22 mouse cellular contexts compared by ENCODE assay signal in the genomic region with DNA sequence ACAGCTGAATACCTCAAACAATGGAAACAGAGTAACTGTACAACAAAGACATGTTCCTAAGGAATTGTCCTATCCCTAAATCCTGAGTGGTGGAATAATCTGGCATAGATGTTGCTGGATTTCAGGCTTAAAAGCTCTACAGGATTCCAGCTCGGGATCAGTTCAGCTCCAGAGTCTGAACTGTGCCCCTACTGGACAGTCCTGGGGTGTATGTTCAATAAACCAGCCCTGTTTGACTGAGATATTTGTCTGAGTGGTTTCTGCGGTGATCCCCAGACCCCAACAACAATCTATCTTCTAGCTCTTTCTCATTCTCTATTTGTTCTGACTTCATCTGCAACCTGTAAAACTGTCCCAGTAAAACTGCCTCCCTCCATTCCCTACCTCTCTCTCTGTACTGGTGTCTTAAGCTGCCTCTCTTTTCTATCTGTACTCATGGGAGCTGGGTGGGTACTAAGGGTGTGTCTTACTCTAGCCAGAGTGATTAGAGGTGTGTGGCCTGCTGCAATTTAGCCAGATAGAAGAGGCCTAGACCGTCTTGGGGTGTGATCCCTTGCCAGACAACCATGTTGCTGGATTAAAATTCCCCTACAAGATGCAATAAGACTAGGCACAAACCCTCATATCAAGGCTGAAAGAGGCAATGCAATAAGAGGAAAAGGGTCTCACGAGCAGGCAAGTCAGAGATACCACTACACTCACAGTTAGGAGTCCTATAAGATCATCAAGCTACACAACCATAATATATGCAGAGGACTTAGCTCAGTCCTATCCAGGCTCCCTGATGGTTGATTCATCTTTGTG. TPM values are rescaled to one million over a fixed set of nuclear protein-coding genes. Genes with fewer than 3 reads are reported as not detected.
A peak's percentile ranks its signal among the peaks of the same experiment; 100 is the strongest.
DNase-seq lines count a peak whose midpoint lies in the region; ATAC-seq and TF ChIP-seq lines count a peak whose summit lies in the region.
"Had no signal": no experiment of that assay in that cellular context is flagged by ENCODE, and none has a peak within 500 bp of the region (broad histone marks: within the 10 kb centered on the region; RNA-seq: fewer than 3 reads in every experiment).

No protein-coding gene starts in this region.

- H3K27ac ChIP-seq in intestine, embryonic 15.5 days = no peak overlapping the region
- H3K27ac ChIP-seq in intestine, postnatal 0 days (ENCODE audit: low read depth, low read length) = no peak overlapping the region
- H3K27ac ChIP-seq in liver, embryonic 11.5 days (ENCODE audit: low read depth, low read length) = peak overlapping the region; percentile 30; the same call in 1 of the 2 replicates
- H3K27ac ChIP-seq: heart, embryonic 13.5 days; hindbrain, embryonic 13.5 days; limb, embryonic 12.5 days; neural tube, embryonic 12.5 days had no signal

- H3K4me2 ChIP-seq in intestine, embryonic 15.5 days (replicated peaks) = no peak overlapping the region
- H3K4me2 ChIP-seq in intestine, postnatal 0 days (replicated peaks; ENCODE audit: low read depth) = no peak overlapping the region
- H3K4me2 ChIP-seq in liver, embryonic 11.5 days = peak overlapping the region; percentile 45; the same call in 1 of the 2 replicates
- H3K4me2 ChIP-seq: heart, embryonic 13.5 days; hindbrain, embryonic 13.5 days; limb, embryonic 12.5 days; lung, embryonic 14.5 days; midbrain, embryonic 11.5 days; neural tube, embryonic 12.5 days had no signal

- no peak overlapping the region for H3K9ac ChIP-seq in intestine, embryonic 15.5 days
- no peak overlapping the region for H3K9ac ChIP-seq in intestine, postnatal 0 days (ENCODE audit: low read depth, low read length)
- no peak overlapping the region for H3K9ac ChIP-seq in liver, embryonic 11.5 days (ENCODE audit: low read depth, low read length)
- H3K9ac ChIP-seq: heart, embryonic 13.5 days; hindbrain, embryonic 13.5 days; limb, embryonic 12.5 days; lung, embryonic 14.5 days; neural tube, embryonic 12.5 days had no signal

- DNase-seq in liver, embryonic 11.5 days (ENCODE audit: low spot score) = peak; percentile 34
- DNase-seq in cerebellum, postnatal 36 days = no peak
- DNase-seq in neural tube, embryonic 10.5 days (ENCODE audit: extremely low spot score, low spot score) = no peak
- DNase-seq: adrenal gland, postnatal 25 days; cerebellum, adult 18-20 months; cerebellum, postnatal 25 days; lung, embryonic 14.5 days; lung, postnatal 36 days; thymus, adult 2 months had no signal

- peaks cover 14% of the 10 kb centered on the region for H3K36me3 ChIP-seq in intestine, embryonic 15.5 days
- no peaks in the 10 kb centered on the region; the same call in 1 of the 2 replicates for H3K36me3 ChIP-seq in intestine, postnatal 0 days (ENCODE audit: control insufficient read depth, insufficient read depth)
- H3K36me3 ChIP-seq in liver, embryonic 11.5 days (ENCODE audit: control insufficient read depth, insufficient read depth, low read length) = peaks cover 9% of the 10 kb centered on the region; the same call in 1 of the 2 replicates

- no peak for TF ChIP-seq CTCF in intestine, postnatal 0 days (IDR thresholded peaks at IDR 0.05; ENCODE audit: low read depth)

- WGBS in intestine, embryonic 15.5 days = 88% methylated on average over 4 of the region's 4 CpGs
- WGBS in intestine, postnatal 0 days = 82% methylated on average over 4 of the region's 4 CpGs
- 76% methylated on average over 4 of the region's 4 CpGs for WGBS in liver, embryonic 11.5 days

- H3K4me3 ChIP-seq in intestine, embryonic 15.5 days (replicated peaks) = no peak overlapping the region
- H3K4me3 ChIP-seq in intestine, postnatal 0 days (ENCODE audit: low read depth, low read length) = no peak overlapping the region
- H3K4me3 ChIP-seq in liver, embryonic 11.5 days (ENCODE audit: low read depth, low read length) = no peak overlapping the region
- H3K4me3 ChIP-seq: heart, embryonic 13.5 days; hindbrain, embryonic 13.5 days; limb, embryonic 12.5 days; neural tube, embryonic 12.5 days had no signal

- H3K4me1 ChIP-seq in intestine, embryonic 15.5 days (replicated peaks) = no peaks in the 10 kb centered on the region
- H3K4me1 ChIP-seq in intestine, postnatal 0 days (replicated peaks; ENCODE audit: control insufficient read depth, insufficient read depth, low read length) = no peaks in the 10 kb centered on the region
- peaks cover 6% of the 10 kb centered on the region for H3K4me1 ChIP-seq in liver, embryonic 11.5 days (replicated peaks; ENCODE audit: control insufficient read depth, insufficient read depth, low read length)
- H3K4me1 ChIP-seq: heart, embryonic 13.5 days; hindbrain, embryonic 13.5 days; limb, embryonic 12.5 days; neural tube, embryonic 12.5 days had no signal

- no peaks in the 10 kb centered on the region for H3K27me3 ChIP-seq in intestine, embryonic 15.5 days (replicated peaks)
- H3K27me3 ChIP-seq in intestine, postnatal 0 days (replicated peaks; ENCODE audit: control insufficient read depth, insufficient read depth, low read length) = no peaks in the 10 kb centered on the region
- H3K27me3 ChIP-seq in liver, embryonic 11.5 days (replicated peaks; ENCODE audit: control insufficient read depth, insufficient read depth, low read length) = no peaks in the 10 kb centered on the region
- H3K27me3 ChIP-seq: heart, embryonic 13.5 days; hindbrain, embryonic 13.5 days; limb, embryonic 12.5 days; neural tube, embryonic 12.5 days had no signal

- H3K9me3 ChIP-seq in intestine, embryonic 15.5 days = no peaks in the 10 kb centered on the region
- H3K9me3 ChIP-seq in intestine, postnatal 0 days (ENCODE audit: control insufficient read depth) = 0 out of 2 replicates have a peak, but pooled peaks cover 4% of the 10 kb centered on the region
- H3K9me3 ChIP-seq in liver, embryonic 11.5 days (ENCODE audit: control insufficient read depth, low read length) = peaks cover 8% of the 10 kb centered on the region; the same call in 1 of the 2 replicates

- ATAC-seq in intestine, embryonic 15.5 days = peak; percentile 72; the same call in 1 of the 2 replicates
- no peak for ATAC-seq in intestine, postnatal 0 days
- ATAC-seq in common myeloid progenitor, adult 5-6 weeks (replicated peaks; ENCODE audit: low read depth, poor library complexity, severe bottlenecking) = 0 out of 2 replicates have a peak, but pooled peaks have one; percentile 50
- peak; percentile 100 for ATAC-seq in liver, embryonic 11.5 days (replicated peaks; ENCODE audit: low FRiP score)
- peak; percentile 66 for ATAC-seq in megakaryocyte progenitor cell, adult 5-6 weeks (replicated peaks; ENCODE audit: poor library complexity)
- ATAC-seq in monocyte, adult 5-6 weeks (replicated peaks; ENCODE audit: insufficient number of reproducible peaks, low FRiP score, low TSS enrichment, poor library complexity, severe bottlenecking) = no peak
- ATAC-seq: CD4-positive, CD25-positive, alpha-beta regulatory T cell, adult 4 months; forebrain, embryonic 16.5 days; inflammation-experienced regulatory T-cells, adult 6 months had no signal

RNA-seq across cellular contexts. Expression of gene Impad1, which starts 10.1 kb away (rescaled TPM):
- polyA plus RNA-seq in intestine, embryonic 15.5 days (2015; fragmentation: Nextera tagmentation; extraction: Ambion mirVana) = 37.2 and 41.5 TPM in 2 replicates
- 23.9 and 24.3 TPM in 2 replicates for polyA plus RNA-seq in intestine, postnatal 0 days (2015; fragmentation: Nextera tagmentation; extraction: Ambion mirVana)
- total RNA-seq in common myeloid progenitor, adult 5-6 weeks (2017) = 46.3 and 57.3 TPM in 2 replicates
- 20.5 and 21.4 TPM in 2 replicates for polyA plus RNA-seq in liver, embryonic 11.5 days (2014; fragmentation: Nextera tagmentation; extraction: Ambion mirVana)
- total RNA-seq in megakaryocyte progenitor cell, adult 5-6 weeks (2015) = 39.6 and 47.2 TPM in 2 replicates
- 42.5 and 44.1 TPM in 2 replicates for total RNA-seq in megakaryocyte progenitor cell, adult 5-6 weeks (2017)
- 25.8 to 33.0 TPM (median 29.0 TPM) in 3 replicates for total RNA-seq in monocyte, adult 5-6 weeks (2017)

Comparison
In these comparisons a context has a peak if more than half of its experiments do, and no peak if none do; other contexts are left out.
1. ATAC-seq: peak in intestine, embryonic 15.5 days (single experiment), common myeloid progenitor, adult 5-6 weeks (single experiment), liver, embryonic 11.5 days (single experiment) and megakaryocyte progenitor cell, adult 5-6 weeks (single experiment); none in intestine, postnatal 0 days (single experiment) and monocyte, adult 5-6 weeks (single experiment).